Mouse (Mus musculus) heart, adult 9 months (tissue): Measurements from ENCODE around the gene Msn.
A peak's percentile ranks its signal among the peaks of the same experiment; 100 is the strongest.

Source experiments
- DNase-seq, 2 experiments: peaks; one replicate each; pipeline ENCODE4 v3.0.0; 2022; ENCODE audit warnings: low spot score in 2 of 2

Msn gene

DNA sequence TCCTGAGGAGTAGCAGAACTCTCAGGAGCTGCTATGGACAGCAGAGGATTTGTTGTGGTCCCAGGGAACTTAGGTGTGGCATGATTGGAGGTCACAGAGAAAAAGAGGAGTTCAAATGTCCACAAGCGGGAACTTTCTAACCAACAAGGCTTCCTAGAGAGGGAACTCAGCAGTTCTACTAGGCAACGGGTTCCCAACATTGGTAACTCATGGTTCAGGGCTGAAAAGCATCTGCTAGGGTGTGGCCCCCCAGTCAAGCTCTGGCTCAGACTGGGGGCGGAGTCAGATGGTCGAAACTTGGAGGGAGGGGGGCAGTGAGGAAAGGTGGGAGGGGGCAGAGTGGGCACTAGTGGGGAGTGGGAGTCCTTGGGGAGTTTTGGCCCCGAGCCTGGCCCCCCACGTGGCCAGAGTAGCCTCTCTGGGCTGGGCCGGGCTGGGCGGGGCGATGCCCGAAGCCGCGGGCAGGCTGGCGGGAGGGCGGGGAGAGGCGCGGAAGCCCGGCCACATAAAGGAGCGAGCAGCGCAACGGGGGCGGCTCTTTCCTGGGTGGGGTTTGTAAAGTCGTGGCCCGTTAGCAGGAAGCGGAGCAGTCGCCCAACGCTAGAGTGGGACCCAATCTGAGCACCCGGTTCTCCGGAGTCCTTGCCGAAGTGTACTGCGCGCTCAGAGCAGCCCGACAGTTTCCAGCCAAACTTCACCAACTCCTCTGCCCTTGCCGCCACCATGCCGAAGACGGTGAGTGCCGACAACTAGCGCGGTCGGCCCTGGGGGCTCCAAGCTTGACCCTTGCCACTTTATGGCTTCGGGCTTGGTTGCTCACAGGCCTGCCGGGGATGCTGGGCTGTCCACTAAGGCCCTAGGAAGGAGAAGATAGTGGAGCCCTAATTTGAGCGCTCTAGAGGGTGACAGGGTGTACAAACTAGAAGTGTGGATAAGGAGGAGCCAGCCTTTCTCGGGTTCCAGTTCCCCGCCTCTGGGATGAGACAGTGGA, at the start of gene Msn:
Msn (plus strand) TSS at position 534 of the 991 bp plus-strand sequence.
- peak; percentile 83 to 85 for DNase-seq

DNA sequence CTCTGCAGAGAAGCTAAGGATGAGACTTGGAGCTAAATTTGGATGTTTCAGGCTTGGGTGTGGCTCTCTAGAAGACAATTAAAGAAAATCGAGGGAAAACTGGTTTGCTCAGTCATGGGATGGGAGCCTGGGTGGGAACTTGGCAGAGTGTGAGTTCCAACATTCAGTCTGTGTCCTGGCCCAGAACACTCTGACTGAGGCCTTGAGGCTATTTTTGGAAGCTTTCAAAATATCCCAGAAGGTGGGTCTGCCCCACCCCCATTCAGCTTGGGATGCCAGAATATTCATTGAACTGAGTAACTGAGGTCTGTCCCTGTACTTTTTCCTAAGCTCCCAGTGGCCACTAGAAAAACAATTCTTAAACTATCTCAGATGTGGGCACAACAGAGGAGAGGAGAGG, 43.0 kb upstream of the Msn start:
- DNase-seq, result peak; percentile 65 to 79

DNA sequence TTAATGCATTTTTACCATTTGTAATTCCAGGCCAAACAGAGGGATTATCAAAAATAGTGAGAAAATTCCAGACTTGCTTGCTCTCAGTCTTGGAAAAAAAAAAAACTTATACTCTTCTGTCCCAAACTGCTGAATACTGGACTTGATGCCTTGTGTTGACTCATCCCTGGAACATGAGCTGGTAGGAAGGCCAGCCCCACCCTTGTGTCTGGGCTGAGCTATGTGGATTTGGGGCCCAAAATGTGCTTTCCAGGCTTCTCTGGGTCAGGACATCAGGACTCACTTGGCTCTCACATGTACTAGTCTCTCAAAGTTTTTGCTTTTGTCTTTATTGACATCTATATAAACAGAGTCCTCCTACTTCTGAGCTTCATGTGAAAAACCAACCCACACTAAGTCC, 18.1 kb upstream of the Msn start:
- DNase-seq, result peak in 1 of 2 experiments; percentile 12

DNA sequence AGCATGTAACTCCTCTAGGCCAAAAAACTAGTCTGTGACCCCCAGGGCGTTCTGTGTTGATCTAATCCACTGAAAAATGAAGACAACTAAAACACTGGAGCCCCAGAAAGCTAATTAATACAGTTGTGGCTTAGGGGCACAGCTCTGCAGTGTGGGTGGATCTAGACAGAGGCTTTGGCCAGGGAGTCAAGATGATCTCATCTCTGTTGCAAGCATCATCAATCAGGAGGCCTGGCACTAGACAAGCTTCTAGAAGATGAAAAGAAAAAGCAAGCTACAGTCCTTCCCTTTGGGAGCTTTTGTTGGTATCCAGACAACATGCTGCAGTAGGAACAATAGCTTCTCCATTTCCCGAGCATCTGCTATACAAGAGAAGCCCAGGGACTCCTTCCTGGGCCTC, 9.6 kb upstream of the Msn start:
- no peak for DNase-seq

DNA sequence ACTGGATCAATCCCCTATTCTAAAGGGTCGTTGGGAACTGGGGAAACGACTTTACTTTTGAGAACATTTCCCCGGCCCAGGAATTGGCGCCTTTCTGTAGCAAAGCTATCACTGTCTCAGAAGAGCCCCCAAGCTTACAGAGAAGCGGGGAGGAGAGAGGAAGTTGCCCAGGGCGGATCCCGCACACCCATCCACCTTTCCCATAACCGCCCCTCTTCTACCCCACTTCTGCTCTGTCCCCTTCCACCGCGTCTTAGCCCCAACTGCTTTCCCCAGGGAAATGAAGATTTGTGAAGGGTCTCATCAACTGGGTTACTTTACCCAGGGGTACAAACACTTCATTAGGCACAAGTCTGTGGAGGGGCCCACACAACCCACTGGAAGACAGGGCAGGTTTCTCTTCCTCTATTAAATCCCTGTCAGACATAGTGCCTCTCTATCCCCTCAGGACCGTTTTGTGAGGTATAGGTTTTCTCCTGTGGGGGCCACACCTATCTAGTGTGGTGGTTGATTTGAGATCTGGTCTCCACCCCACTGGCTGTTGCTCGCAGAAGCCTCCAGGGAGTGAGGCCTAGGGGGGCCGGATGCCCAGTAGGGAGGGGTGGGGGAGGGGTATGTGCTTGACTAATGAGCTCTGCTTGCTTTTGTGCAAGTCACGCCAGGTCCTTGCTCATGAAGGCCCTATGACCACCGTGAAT, 820 bp downstream of the Msn start:
- DNase-seq, result peak; percentile 47 to 66

DNA sequence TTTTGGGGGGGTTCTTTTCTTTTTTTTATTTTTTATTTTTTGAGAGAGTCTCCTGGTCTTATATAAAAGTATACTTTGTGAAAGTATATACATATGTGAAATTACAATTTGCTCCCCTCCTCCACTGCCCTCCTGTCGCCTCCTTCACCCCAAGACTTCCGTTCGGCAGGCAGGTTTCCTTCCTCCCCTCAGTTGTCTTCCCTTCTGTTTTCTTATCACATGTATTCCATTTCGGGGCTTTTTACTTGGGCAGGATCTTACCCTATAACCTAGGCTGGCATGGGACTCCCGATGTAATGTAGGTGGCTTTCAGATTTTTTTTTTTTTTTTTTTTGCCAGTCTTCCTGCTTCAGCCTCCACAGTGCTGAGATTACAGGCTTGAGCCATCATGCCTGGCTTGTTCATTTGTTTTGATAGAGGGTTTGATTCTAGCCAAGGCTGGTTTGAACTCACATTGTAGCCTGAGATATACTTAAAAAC, 1.7 kb downstream of the Msn start:
- DNase-seq, result no peak

DNA sequence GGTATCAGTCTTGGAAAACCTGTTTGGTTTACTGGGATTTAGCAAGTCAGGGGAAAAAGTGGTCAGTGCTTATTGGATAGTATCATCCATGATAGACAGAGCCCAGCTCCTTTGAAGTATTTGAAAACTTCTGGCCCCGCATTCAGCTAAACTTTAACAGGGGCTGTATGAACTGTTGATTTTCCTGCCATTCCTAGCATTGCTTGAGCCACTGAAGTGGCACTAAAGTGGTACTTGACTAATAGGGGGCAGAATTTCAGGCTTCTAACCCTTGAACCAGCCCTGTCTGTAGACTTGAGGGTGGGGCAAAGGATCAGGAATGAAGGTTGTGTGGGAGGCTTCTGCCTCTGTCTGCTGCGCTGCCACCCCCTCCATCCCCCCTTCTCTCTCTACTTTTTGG, 3.2 kb downstream of the Msn start:
- DNase-seq, result no peak

DNA sequence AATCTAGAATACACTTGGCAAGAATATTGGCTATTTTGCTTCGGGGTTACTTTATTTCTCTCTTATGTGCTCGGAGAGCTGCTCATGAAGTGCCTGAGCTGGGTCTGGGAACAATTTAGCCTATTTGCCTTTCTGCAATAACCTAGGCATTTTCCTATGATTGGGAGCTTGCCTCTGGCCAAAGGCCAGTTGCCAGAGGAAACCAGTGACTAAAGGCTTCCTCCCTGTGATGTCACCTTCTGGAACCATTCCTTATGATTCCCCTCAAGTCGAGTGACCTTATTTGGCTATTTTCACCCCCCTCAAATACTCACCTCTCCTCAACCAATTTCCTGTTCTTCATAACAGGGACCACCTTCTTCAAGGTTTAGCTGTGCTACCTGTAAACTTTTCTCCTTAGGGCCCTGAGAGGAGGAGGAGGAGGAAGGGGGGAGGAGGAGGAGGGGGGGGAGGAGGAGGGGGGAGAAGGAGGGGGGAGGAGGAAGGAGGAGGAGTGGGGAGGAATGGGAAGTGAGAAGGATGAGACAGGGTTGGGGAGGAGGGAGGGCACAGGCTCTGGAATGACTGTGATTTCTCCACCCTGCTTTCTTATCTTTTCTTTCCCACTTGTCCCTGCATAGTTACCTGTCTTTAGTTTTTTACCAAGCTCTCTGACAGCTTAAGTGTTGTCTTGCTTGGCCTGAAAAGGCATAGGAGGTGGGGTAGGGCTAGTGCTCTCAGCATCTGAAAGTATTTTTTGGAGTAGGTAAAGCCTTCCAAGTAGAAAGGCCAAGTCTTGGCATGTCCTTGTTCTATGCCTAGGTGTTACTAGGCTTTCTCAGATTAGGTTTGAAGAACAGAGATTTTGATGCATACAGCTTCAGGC, 11.8 kb downstream of the Msn start:
- peak; percentile 77 to 84 for DNase-seq

DNA sequence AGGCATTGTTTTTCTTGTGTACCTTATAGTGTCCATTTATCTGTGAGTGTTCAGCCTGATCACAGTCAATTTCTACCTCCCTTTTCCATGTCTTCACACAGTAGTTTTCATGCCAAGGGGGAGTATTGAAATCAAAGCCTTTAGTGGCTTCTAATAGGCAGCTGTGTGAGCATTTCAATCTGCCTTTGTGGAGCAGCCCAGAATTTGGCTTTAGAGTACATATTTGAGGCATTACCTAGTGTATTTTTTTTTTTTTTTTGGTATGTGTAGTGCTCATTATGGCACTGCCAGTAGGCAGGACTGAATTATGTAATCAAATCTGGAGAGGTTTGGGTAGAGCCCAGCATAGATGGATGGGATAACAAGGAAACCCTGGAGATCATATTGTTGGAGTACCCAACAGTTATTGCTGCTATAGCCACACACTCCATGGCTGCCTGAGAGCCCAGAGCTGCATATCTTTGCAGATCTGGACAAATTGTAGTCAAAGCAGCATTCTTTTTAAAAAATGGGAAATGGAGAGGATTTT, 17.3 kb downstream of the Msn start:
- DNase-seq, result no peak

DNA sequence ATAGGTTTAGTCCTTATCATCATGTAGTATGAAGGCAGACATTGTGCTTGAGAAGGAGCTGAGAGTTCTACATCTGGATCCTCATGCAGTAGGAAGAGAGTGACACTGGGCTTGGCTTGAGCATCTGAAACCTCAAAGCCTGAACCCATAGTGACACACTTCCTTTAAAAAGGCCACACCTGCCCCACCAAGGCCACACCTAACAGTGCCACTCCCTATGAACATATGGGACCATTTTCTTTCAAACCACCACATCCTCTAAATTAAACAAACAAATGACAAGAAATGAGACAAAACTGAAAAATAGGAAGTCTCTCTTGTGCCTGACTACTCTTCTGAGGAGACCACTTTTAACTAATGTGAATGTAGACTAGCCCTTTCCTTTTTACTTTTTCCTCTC, 19.7 kb downstream of the Msn start:
- no peak for DNase-seq

DNA sequence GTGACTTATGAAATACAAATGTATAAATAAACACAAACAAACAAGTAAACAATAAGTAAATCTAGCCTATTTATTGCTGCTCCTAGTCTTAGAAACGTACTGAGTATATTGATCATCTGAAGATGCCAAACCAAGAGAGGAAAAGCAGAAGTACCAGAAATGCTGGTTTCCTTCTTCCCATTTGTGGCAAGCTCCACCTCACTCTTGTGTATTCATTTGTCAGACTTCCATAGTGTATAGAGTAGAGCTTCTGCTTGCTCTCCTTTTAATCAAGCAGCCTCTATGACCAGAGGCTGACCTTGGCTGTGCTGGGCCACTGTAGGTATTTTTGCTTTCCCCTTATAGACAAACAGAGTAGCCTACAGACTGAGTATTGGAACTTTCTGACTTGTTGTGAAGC, 21.5 kb downstream of the Msn start:
- DNase-seq, result no peak

DNA sequence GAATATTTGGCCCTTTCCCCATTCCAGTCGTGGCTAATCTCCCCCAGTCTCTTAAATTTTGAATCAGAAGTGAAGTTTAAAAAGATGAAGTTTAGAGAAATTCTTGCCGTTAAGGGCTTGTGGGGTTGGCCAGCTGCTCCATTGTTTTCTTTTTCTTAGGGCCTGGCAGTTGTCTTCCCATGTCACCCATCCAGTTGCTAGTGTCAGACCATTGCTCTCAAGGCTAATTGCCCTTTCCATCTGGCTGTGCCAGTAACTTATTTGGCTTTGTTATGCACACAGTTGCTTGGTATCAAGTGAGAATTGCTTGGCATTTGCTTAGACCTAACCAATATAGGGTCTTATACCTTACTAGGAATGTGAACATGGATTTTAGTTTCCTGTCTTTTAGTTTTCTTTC, 24.2 kb downstream of the Msn start:
- no peak for DNase-seq

DNA sequence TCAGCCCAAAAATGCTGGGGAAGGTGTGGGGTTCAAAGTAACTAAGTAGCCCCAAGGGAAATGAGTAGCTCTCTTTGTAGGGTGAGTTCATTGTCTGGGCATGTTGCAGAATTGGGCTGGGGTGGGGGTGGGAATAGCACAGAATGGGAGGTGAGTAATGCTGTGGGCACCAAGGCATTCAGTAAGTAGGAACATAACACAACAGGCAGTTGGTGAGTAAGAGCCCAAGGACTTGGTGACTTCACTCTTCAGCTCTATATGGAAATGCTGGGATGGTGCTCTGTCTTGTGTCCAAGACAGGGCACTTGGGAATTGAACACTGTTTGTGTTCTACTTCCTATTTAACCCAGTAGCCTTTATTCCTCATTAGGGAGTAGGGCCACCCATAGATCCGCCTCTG, 26.1 kb downstream of the Msn start:
- no peak for DNase-seq

DNA sequence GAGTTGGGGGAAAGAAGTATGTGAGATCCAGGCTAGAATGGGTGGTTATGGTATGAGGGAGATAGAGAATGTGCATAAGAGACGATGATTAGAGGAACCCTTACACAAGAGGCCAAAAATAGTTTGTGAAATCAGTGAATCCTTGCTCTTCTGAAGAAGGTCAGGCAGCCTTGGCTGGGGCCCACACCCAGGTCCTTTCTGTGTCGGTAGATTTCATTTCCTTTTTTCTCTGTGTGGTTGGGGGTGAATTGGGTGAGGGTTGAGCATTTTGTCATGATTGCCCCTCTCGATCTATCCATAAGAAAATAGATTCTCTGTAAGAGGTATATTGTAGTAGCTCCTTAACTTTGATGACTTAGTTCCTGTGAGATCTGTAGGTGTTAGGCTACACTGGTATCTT, 31.0 kb downstream of the Msn start:
- DNase-seq, result no peak

DNA sequence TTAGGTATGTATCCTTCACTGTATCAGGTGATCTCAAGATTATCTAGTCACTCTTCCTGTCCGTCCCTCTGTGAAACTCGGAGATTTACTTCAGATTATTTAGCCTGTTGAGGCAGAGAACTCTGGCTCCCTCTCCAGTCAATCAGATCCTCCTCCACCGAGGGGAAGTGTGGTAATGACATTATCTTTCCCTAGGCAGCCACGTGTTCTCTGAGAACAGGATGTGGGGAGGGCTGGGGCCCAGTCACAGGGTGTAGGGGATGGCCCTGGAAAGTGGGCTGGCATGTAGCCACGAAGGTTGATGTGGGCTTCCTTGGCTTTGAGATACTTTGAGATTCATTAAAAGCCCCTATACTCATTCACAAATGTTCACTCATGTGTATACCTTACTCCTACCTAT, 34.3 kb downstream of the Msn start:
- peak; percentile 69 to 79 for DNase-seq

DNA sequence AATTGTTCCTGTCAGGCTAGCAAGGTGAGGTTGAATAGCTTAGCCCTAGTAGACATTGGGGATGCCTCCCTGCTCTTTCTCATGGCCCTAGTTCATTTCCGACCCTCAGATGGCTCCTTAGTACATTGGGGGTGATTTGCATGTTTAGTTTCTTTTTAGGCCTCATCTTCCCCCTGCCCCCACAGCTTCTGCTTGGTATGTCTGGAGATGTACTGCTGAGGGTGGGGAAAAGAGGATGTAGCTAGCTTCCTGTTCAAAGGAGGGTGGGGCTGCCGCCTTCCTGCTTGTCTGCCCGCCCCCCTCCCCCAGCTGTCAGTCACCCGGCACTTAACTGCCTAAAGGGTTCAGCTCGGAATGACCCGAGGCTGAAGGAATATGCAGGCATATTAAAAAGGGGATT, 34.8 kb downstream of the Msn start:
- DNase-seq, result peak; percentile 46 to 61

DNA sequence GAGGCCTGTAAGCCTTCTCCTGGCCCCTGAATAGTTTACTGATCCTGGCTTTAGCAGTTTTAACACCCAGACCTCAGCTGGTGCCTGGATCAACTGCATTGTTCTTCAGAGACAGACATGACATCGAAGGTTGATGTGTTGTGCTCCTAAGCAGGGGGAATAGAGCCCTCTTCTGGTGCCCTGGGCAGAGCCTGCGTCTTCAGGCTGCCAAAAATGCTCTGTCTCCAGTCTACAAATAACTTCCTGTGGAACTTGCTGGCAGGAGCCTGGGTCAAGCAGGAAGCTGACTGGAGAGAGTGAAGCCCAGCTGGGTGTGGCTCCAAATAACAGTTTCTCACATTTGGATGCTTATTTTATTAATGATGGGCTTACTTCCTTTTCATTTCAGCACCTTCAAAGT, 37.4 kb downstream of the Msn start:
- DNase-seq, result peak; percentile 81 to 84

DNA sequence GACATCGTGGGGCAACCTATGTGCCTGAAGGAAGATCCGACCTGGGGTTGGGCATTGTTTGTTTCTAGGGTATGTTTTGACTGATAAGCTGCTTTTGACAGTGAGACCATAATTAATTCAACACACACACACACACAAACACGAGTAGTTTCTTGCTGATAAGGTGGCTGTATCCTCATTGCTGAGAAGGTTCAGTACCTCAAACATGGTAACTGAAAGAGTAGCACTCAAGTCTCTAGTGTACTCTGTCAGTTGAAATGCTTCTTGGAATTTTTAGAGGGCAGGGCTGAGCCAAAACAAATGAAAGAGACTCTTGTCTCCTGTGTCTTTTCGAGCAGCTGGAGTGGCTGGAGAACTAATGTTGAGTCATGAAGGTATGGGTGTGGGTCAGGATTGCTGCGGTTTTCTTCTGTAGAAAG, 38.4 kb downstream of the Msn start:
- DNase-seq, result no peak

DNA sequence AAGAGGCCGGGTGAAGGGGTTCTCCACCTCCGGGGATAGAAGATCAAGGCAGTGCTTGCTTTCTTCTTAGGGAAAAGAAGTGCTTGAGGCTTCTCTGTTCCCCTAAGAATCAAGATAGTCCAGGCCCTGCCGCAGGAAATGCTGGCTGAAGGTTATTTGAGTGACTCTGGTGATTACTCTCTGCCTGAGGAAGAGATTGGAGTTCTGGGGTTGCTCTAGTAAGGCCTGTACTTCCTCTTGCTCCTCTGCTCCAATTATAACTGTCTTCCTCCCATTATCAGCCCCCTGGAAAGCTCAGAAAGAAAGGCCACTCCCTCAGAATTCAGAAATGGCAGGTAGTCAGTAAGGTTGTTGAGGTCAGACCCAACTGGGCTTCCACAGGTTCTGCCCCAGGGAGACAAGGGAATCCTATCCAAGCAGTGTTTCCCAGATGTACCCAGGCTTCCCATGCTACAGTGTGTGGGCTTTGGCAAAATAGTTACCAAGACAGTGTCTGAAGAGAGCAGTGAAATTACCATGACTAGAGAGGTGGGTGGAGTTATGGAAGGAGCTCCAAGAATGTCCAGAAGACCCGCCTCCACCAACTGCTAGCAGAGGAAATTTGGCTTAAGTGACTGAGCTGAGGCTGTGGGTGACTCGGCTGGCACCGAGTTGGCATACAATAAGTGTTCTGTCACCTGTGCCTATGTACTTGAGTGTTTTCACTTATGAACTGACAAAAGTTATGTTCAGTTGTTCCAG, 39.2 kb downstream of the Msn start:
- DNase-seq, result peak in 1 of 2 experiments; percentile 17

DNA sequence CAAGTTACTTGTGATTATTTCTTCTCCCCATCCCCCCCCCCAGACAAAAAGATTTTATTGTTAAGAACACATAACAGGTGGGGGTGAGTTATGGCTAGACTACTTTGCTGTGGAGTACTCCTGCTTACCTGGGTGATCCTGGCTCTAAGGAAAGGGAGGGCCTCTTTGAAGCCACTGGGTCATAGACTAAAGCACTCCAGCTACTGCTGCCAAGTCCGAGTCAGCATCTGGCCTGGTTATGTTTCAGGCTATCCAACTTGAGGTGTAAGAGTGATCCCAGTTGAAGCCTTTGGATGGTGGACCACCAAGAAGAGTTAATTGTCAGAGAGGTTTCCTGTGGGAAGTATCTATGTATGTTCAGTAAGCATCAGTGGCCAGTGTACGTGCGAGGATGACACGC, 39.7 kb downstream of the Msn start:
- no peak for DNase-seq

DNA sequence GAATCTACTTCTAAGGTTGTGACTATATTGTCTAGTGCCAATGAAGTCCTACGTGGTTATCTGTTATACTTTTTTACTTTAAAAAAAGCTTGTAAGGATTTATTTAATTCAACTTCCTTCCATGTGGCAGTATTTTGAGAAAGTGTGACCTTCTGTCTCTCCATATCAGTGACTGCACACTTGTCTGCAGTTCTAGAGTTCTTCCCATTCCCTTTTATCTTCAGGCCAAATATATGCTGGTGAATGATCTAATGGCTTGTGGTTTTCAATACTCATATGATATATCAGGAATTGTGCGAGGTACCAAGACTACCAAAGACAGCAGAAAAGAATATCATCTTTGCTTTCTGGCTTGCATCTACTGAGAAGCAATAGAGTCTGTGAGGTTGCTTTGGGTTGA, 43.4 kb downstream of the Msn start:
- no peak for DNase-seq
